Mouse (Mus musculus): Measurements from ENCODE around the gene Isl1. TPM values are rescaled to one million over a fixed set of nuclear protein-coding genes. Genes with fewer than 3 reads are reported as not detected.

Isl1 gene
- polyA plus RNA-seq (2017; shearing (Covaris generic)), result not detected

DNA sequence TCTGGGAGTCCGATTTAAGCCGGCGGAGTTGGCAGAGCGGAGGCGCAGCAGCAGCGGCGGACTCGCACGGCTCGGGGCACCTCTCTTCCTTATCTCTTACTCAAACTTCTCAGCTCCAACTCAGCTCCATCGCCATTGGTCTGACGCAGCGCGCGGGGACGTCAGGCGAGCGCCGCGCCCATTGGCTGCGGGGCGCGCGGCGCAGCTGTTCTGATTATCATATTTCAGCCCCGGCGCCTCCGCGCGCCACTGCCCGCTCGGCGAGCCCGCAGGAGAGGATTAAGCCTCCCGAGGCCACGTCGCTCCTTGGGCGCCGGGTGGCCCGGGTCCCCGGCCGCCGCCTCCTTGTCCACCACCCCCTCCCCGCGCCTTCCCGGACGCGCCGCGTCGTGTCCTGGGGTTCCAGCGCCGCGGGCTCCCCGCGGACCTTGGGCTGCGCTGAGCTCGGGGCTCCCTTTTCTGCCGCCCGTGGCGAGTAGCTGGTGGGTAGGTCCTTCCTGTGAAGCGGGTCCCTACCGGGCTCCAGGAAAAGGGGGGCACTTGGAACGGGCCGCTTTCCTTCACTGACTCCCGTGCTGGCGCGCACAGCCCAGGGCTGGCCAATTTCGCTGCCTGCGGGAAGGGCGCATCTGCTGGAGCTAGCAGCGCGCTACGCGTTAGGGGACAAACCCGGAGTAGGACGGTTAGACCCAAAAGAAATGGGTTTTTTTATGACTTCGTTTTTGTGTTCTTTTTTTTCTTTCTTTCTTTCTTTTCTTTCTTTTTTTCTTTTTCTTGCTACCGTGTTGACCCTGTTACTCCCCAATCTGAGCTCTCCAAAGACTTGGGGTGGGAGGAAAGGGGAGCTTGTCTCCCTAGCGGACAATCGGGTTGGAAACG lies at the start of gene Isl1:
Gene Isl1, minus strand, starts transcription at position 106 of the 879 bp plus-strand sequence.

